In genomic region chr2:35851420-35852163, GRCm38 (mm10) we compare ENCODE assay signal across 13 mouse cellular contexts.
DNase-seq lines count a peak whose midpoint lies in the region; ATAC-seq lines count a peak whose summit lies in the region.
"Had no signal": no experiment of that assay in that cellular context is flagged by ENCODE, and none has a peak within 500 bp of the region (broad histone marks: within the 10 kb centered on the region; RNA-seq: fewer than 3 reads in every experiment).

No protein-coding gene starts in this region.

- no peaks in the 10 kb centered on the region for H3K36me3 ChIP-seq in hindbrain, embryonic 14.5 days (replicated peaks; ENCODE audit: control insufficient read depth, insufficient read depth)
- no peaks in the 10 kb centered on the region for H3K36me3 ChIP-seq in hindbrain, embryonic 10.5 days
- H3K36me3 ChIP-seq in forebrain, embryonic 10.5 days (replicated peaks): no peaks in the 10 kb centered on the region
- no peaks in the 10 kb centered on the region for H3K36me3 ChIP-seq in intestine, embryonic 15.5 days
- H3K36me3 ChIP-seq in midbrain, embryonic 16.5 days (ENCODE audit: control insufficient read depth, insufficient read depth, low read length): no peaks in the 10 kb centered on the region

- H3K27me3 ChIP-seq in hindbrain, embryonic 14.5 days (ENCODE audit: control insufficient read depth, insufficient read depth, low read length): no peaks in the 10 kb centered on the region
- 0 out of 2 replicates have a peak, but pooled peaks cover 4% of the 10 kb centered on the region for H3K27me3 ChIP-seq in hindbrain, embryonic 10.5 days (ENCODE audit: insufficient read depth, poor library complexity, severe bottlenecking)
- peaks cover 32% of the 10 kb centered on the region for H3K27me3 ChIP-seq in forebrain, embryonic 10.5 days (ENCODE audit: poor library complexity, severe bottlenecking)
- no peaks in the 10 kb centered on the region for H3K27me3 ChIP-seq in intestine, embryonic 15.5 days (replicated peaks)
- no peaks in the 10 kb centered on the region for H3K27me3 ChIP-seq in midbrain, embryonic 16.5 days (ENCODE audit: control insufficient read depth, insufficient read depth, low read depth, low read length)
- H3K27me3 ChIP-seq: CH12.LX had no signal

- H3K4me3 ChIP-seq in hindbrain, embryonic 14.5 days (replicated peaks; ENCODE audit: low read length): no peak overlapping the region
- H3K4me3 ChIP-seq in hindbrain, embryonic 10.5 days: no peak overlapping the region
- peak overlapping the region; percentile 8; the same call in 1 of the 2 replicates for H3K4me3 ChIP-seq in forebrain, embryonic 10.5 days
- H3K4me3 ChIP-seq in intestine, embryonic 15.5 days (replicated peaks): no peak overlapping the region
- H3K4me3 ChIP-seq in midbrain, embryonic 16.5 days (ENCODE audit: low read depth, low read length): no peak overlapping the region

- H3K9me3 ChIP-seq in hindbrain, embryonic 14.5 days (ENCODE audit: control insufficient read depth, low read length): no peaks in the 10 kb centered on the region
- H3K9me3 ChIP-seq in hindbrain, embryonic 10.5 days: no peaks in the 10 kb centered on the region
- H3K9me3 ChIP-seq in forebrain, embryonic 10.5 days: no peaks in the 10 kb centered on the region
- no peaks in the 10 kb centered on the region for H3K9me3 ChIP-seq in intestine, embryonic 15.5 days
- no peaks in the 10 kb centered on the region for H3K9me3 ChIP-seq in midbrain, embryonic 16.5 days (replicated peaks; ENCODE audit: control insufficient read depth, low read length, poor library complexity, severe bottlenecking)

- peak overlapping the region; percentile 52; the same call in 1 of the 2 replicates for H3K27ac ChIP-seq in hindbrain, embryonic 14.5 days
- H3K27ac ChIP-seq in hindbrain, embryonic 10.5 days: no peak overlapping the region
- peak overlapping the region; percentile 11; the same call in 1 of the 2 replicates for H3K27ac ChIP-seq in forebrain, embryonic 10.5 days
- no peak overlapping the region for H3K27ac ChIP-seq in intestine, embryonic 15.5 days
- H3K27ac ChIP-seq in midbrain, embryonic 16.5 days (ENCODE audit: low read length): no peak overlapping the region
- H3K27ac ChIP-seq: macrophage had no signal

- DNase-seq in hindbrain, embryonic 14.5 days (ENCODE audit: low spot score): no peak
- no peak for DNase-seq in hindbrain, embryonic 10.5 days (ENCODE audit: low spot score)
- DNase-seq in forebrain, embryonic 10.5 days (ENCODE audit: extremely low spot score, low spot score): no peak
- no peak for DNase-seq in adrenal gland, postnatal 25 days
- DNase-seq in layer of hippocampus, postnatal 36 days: no peak
- DNase-seq in cerebellum, adult 18-20 months: no peak
- DNase-seq: cerebellum, postnatal 14 days; kidney, postnatal 25 days; thymus, adult 2 months had no signal

- no peak overlapping the region for H3K9ac ChIP-seq in hindbrain, embryonic 14.5 days
- H3K9ac ChIP-seq in intestine, embryonic 15.5 days: no peak overlapping the region
- H3K9ac ChIP-seq in midbrain, embryonic 16.5 days (ENCODE audit: low read depth, low read length): no peak overlapping the region

- H3K4me2 ChIP-seq in hindbrain, embryonic 14.5 days (replicated peaks): no peak overlapping the region
- H3K4me2 ChIP-seq in intestine, embryonic 15.5 days (replicated peaks): peak overlapping the region; percentile 33
- 0 out of 2 replicates have a peak overlapping the region, but pooled peaks have one; percentile 12 for H3K4me2 ChIP-seq in midbrain, embryonic 16.5 days (ENCODE audit: low read length)

- 45% methylated on average over 17 of the region's 17 CpGs for WGBS in hindbrain, embryonic 14.5 days
- WGBS in hindbrain, embryonic 10.5 days: 69% methylated on average over 17 of the region's 17 CpGs
- 42% methylated on average over 17 of the region's 17 CpGs for WGBS in forebrain, embryonic 10.5 days
- 25% methylated on average over 17 of the region's 17 CpGs for WGBS in intestine, embryonic 15.5 days
- WGBS in midbrain, embryonic 16.5 days: 15% methylated on average over 17 of the region's 17 CpGs

- no peak for ATAC-seq in hindbrain, embryonic 14.5 days (ENCODE audit: low FRiP score)
- ATAC-seq in intestine, embryonic 15.5 days: peak; percentile 64
- no peak for ATAC-seq in midbrain, embryonic 16.5 days

- H3K4me1 ChIP-seq in hindbrain, embryonic 14.5 days (replicated peaks; ENCODE audit: control insufficient read depth, insufficient read depth, low read length): peaks cover 16% of the 10 kb centered on the region
- H3K4me1 ChIP-seq in hindbrain, embryonic 10.5 days (replicated peaks): peaks cover 14% of the 10 kb centered on the region
- peaks cover 42% of the 10 kb centered on the region for H3K4me1 ChIP-seq in forebrain, embryonic 10.5 days
- H3K4me1 ChIP-seq in intestine, embryonic 15.5 days (replicated peaks): peaks cover 4% of the 10 kb centered on the region
- H3K4me1 ChIP-seq in midbrain, embryonic 16.5 days (ENCODE audit: control insufficient read depth, insufficient read depth, low read length): peaks cover 17% of the 10 kb centered on the region

Comparison
In these comparisons a context has a peak if more than half of its experiments do, and no peak if none do; other contexts are left out.
1. H3K27ac ChIP-seq: peak in hindbrain, embryonic 14.5 days (single experiment) and forebrain, embryonic 10.5 days (single experiment); none in hindbrain, embryonic 10.5 days (single experiment), intestine, embryonic 15.5 days (single experiment) and midbrain, embryonic 16.5 days (single experiment).